Mouse (Mus musculus) spleen, embryonic (tissue): Measurements from ENCODE around the gene Gba.

ENCODE experiments used
- CTCF ChIA-PET: fragments of 350-600 bp; sonication (Branson Sonifier 250); formaldehyde crosslinking; loops from one replicate; lab custom pipeline; 2022; lab: Charles Lee

Gene Gba

DNA sequence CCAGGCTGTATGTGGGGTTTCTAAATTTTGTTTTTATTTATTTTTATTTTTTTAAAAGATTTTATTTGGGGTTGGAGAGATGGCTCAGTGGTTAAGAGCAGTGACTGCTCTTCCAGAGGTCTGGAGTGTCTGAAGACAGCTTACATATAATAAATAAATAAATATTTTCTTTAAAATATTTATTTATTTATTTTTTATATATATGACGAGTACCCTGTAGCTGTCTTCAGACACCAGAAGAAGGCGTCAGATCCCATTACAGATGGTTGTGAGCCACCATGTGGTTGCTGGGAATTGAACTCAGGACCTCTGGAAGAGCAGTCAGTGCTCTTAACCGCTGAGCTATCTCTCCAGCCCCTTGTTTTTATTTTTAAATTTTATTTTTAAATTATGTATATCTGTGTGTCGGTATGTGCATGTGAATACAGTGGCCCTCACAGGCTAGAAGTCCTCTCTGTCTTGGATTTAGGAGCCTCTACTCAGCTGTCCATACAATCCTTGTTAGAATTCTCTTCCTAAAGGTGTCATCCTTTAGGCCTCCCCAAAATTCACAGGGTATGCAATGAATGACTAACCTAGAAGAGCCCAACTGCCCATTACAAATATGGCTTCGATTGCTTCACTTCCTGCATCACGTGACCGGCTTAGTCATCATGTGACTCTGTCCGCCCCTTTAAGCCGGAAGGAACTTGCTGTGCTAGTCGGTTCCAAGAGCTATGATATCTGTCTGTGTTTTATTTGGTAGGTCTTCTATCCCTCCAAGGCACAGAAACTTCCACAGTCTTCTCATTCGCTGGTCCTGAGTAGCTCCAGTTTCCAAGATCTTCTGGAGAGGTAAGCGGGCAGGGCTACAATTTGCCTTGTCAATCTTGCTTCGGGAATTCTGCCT lies at the start of gene Gba:
Gene Gba, plus strand, starts transcription at position 676 of the 889 bp plus-strand sequence.
- CTCF ChIA-PET, result interaction anchor here (0.6 to 0.7 kb wide), 3 partner anchors 12 to 1305 kb away, joined by 3 to 5 read pairs (median 4); partner anchors contain the start of gene Trim46

- CTCF ChIA-PET, result no interaction called here
Observed at GRCm38 (mm10) chr3:89156951-89157350, 45.8 kb upstream of the Gba start.

DNA sequence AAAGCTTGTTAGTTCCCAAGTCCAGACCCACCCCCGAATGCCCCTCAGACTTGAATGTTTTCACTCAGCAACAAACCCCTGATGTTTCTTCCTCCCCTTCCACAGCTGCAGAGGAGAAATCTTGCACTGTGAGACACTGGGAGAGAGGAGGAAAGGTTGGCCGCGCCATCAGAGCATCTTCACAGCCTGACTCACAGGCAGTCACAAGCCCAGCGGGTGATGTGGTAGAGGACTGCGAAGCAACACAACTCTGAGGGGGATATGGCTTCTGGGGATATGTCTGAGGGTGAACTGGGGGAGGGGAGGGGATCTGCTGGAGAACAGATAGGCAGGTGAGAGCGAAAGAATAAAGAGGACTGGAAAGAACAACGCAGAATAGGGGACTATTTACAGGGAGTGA lies 44.1 kb upstream of the Gba start:
- CTCF ChIA-PET, result no interaction called here

GRCm38 (mm10) chr3:89159211-89159610 lies 43.5 kb upstream of the Gba start:
- CTCF ChIA-PET, result interaction anchor here (2.1 kb wide), 1 partner anchor 71 kb away, joined by 7 read pairs; no protein-coding TSS in a partner anchor

GRCm38 (mm10) chr3:89159616-89160344 lies 42.9 kb upstream of the Gba start, which contains the start of gene Hcn3:
Gene Hcn3 (minus strand): TSS chr3:89160196.
- CTCF ChIA-PET, result interaction anchor here (2.1 kb wide), 1 partner anchor 71 kb away, joined by 7 read pairs; no protein-coding TSS in a partner anchor

GRCm38 (mm10) chr3:89161207-89161606 lies 41.5 kb upstream of the Gba start:
- CTCF ChIA-PET, result interaction anchor here (2.1 kb wide), 1 partner anchor 73 kb away, joined by 7 read pairs; no protein-coding TSS in a partner anchor

GRCm38 (mm10) chr3:89161786-89162185 lies 40.9 kb upstream of the Gba start:
- CTCF ChIA-PET, result no interaction called here

- CTCF ChIA-PET, result interaction anchor here (0.6 to 0.7 kb wide), 2 partner anchors 58 to 179 kb away, joined by 3 to 7 read pairs; no protein-coding TSS in a partner anchor
Observed at GRCm38 (mm10) chr3:89163123-89163522, 39.6 kb upstream of the Gba start.

DNA sequence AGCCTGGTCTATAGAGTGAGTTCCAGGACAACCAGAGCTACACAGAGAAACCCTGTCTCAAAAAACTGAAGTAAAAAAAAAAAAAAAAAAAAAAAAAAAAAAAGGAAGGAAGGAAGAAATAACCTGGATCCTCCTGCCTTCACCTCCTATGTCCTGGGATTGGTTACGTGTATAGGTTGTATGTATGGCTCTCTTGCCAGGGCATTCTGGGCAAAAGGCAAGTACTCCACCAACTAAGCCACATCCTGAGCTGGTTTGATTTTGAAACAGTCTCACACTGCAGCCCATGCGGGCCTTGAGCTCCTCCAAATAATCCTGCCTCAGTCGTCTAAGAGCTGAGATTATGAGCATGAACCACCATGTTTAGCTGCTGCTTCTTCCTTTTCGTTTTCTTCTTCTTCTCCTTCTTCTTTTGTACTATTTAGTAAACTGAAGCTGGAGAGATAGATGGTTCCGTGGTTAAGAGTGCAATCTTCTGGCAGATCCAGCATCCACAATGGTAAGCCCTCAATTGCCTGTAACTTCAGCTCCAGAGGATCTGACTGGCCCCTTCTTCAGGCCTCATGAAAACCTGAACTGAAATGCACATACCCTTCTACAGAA lies 39.0 kb upstream of the Gba start:
- CTCF ChIA-PET, result interaction anchor here (0.6 kb wide), 1 partner anchor 179 kb away, joined by 7 read pairs; no protein-coding TSS in a partner anchor

- CTCF ChIA-PET, result interaction anchor here (0.7 kb wide), 1 partner anchor 163 kb away, joined by 5 read pairs; no protein-coding TSS in a partner anchor
Observed at GRCm38 (mm10) chr3:89164506-89165267, 38.0 kb upstream of the Gba start, which contains the start of gene Clk2. Gene Clk2 (plus strand): TSS chr3:89164795.

DNA sequence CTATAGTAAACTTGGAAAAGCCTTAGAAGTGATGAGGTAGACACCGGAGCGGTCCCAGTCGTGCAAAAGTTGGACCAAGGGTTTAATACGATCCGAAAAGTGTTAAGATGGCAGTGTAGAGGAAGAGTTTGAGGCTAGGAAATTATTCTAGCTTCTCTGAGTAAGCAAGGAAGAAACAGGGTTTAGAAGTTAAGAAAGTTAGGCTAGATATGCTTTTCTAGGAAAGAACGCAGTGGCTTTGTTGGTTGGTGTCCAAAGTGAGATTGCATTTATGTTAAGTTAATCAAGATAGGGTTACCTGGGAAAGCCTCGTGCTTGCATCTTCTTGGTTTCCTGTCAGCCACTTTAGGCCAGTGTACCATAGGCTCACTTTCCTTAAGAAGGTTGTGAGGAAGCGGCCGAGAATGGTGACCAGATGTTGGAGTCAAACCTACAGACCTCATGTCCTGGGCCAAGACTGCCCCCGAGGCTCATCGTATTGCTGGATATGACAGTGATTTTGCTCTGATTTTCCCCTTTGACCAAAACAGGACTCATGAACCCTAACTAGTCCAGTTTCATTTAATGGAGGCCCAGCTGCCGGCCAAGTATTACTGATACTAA lies 37.4 kb upstream of the Gba start:
- CTCF ChIA-PET, result interaction anchor here (1.7 kb wide), 1 partner anchor 13 kb away, joined by 5 read pairs; no protein-coding TSS in a partner anchor

- CTCF ChIA-PET, result interaction anchor here (1.7 kb wide), 1 partner anchor 11 kb away, joined by 5 read pairs; no protein-coding TSS in a partner anchor
Observed at GRCm38 (mm10) chr3:89166945-89167344, 35.8 kb upstream of the Gba start.

DNA sequence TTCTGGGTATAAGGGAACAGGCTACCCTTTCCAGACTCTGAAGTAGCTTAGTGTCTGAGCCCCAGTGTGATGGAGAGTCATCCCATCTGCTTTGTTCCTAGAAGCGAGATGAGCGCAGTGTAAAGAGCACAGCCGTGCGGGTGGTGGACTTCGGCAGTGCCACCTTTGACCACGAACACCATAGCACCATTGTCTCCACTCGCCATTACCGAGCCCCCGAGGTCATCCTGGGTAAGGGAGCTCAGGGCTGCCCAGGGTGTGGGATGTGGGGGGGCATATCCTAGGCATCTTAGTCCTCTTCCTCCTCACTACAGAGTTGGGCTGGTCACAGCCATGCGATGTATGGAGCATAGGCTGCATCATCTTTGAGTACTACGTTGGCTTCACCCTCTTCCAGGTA lies 27.9 kb upstream of the Gba start:
- CTCF ChIA-PET, result no interaction called here

GRCm38 (mm10) chr3:89175544-89175943 lies 27.2 kb upstream of the Gba start:
- CTCF ChIA-PET, result no interaction called here

DNA sequence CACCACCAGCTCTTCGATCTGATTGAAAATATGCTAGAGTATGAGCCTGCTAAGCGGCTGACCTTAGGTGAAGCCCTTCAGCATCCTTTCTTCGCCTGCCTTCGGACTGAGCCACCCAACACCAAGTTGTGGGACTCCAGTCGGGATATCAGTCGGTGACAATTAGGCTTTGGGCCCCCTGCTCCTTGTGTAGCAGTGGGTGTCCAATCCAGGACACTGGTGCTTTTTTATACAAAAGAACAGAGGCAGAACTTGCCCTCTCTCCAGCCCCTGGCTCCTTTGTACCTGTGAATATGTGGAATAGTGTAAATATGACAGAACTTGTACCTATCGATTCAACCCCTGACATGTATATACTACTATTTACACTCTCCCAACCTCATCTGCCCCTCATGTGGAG lies 26.3 kb upstream of the Gba start:
- CTCF ChIA-PET, result no interaction called here

DNA sequence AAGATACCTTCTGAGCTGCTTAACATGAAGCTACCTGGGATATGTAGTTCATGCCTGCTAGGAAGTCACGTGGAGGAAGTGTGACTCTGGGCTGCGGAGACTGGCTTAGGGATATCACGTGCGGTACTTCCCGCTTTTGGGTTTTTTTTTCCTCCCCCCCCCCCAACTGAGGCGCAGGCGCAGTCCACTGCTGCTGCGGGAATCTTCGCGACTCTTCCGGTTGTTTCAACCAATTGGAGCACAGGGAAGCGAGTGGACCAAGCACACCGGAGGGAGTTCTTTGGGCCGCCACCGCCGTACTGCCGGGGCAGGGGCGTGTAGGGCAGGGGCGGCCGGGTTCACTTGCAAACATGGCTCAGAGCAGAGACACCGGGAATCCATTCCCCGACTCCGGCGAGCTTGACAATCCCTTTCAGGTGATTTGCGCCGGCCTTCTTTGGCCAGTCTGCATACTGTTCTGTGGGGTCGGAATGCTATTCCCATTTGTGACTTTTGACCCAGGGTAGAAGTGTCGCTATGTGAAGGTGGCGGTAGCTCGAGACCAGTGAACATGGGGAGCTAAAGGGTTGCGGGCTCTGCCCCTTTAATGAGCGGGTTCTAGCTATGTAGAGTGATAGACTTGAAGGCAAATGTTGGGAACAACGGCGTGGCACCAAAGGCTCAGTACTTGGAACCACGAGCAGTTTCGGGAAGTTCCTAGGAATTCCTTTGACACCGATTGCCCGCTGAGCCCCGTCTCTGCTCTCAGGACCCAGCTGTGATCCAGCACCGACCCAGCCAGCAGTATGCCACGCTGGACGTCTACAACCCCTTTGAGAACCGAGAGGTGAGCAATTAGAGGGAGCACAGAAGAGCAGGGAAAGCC lies 25.3 kb upstream of the Gba start, which contains the start of gene Scamp3:
Gene Scamp3, plus strand, starts transcription at position 232 of the 865 bp plus-strand sequence.
- CTCF ChIA-PET, result interaction anchor here (1.1 kb wide), 2 partner anchors 11 to 13 kb away, joined by 3 to 5 read pairs; no protein-coding TSS in a partner anchor

DNA sequence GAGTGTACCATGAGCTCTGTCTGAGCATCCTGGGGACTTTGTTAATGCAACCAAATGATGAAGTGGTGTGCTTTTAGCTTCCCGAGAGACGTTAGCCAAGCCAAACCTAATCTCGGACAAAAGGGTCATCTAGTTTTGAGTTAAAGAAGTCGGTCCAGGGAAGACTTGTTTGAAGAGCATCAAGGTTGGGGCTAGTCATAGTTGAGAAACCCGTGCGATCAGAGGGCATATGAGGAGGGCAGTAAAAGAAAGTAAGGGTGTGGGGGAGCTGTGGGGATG lies 24.7 kb upstream of the Gba start:
- CTCF ChIA-PET, result interaction anchor here (1.1 kb wide), 2 partner anchors 12 to 13 kb away, joined by 3 to 5 read pairs; no protein-coding TSS in a partner anchor

- CTCF ChIA-PET, result no interaction called here
Observed at GRCm38 (mm10) chr3:89179056-89179455, 23.7 kb upstream of the Gba start.
